Mouse (Mus musculus) stomach, postnatal 0 days (tissue): Measurements from ENCODE around the gene Sf3b1.

Experiments
- CTCF ChIP-seq: IDR thresholded peaks from 2 replicates; pipeline ENCODE4 v1.5.1; 2016; ENCODE audit warnings: antibody characterized with exemption, low read depth, mild to moderate bottlenecking, moderate library complexity
- EP300 ChIP-seq: optimal IDR thresholded peaks from 2 replicates; pipeline ENCODE3; 2016; ENCODE audit warnings: antibody characterized with exemption

GRCm38 (mm10) chr1:54965159-54965995, 61.9 kb downstream of the Sf3b1 start:
- TF ChIP-seq CTCF: no peak
- TF ChIP-seq EP300: no peak
